ENCODE assay signal across 9 mouse cellular contexts in the genomic region with DNA sequence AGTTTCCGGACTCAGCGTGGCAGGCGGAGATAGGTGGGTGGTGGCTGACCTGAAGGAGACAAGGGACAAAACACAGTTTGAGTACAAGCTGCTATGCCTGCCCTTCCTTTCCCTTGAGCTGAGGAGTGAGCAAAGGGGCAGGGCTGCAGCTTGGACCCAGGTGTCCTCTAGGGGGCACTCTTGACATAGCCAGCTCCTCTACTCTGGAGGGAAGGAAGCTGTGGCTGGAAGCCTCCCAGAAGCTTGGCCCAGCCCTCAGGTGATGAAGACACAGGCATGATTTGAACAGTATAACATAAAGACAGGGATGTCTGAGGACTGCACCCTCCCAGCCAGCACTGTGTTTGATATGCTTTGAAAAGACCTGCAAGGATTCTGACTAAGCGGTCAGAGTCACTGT. TPM values are rescaled to one million over a fixed set of nuclear protein-coding genes. Genes with fewer than 3 reads are reported as not detected.
DNase-seq lines count a peak whose midpoint lies in the region; ATAC-seq and TF ChIP-seq lines count a peak whose summit lies in the region.
"Had no signal": no experiment of that assay in that cellular context is flagged by ENCODE, and none has a peak within 500 bp of the region (broad histone marks: within the 10 kb centered on the region; RNA-seq: fewer than 3 reads in every experiment).

No protein-coding gene starts in this region.

- no peaks in the 10 kb centered on the region for H3K36me3 ChIP-seq in G1E (replicated peaks)
- H3K36me3 ChIP-seq in forebrain, embryonic 16.5 days (ENCODE audit: control insufficient read depth, insufficient read depth) = no peaks in the 10 kb centered on the region
- H3K36me3 ChIP-seq in lung, postnatal 0 days (ENCODE audit: insufficient read depth, low read length) = no peaks in the 10 kb centered on the region
- H3K36me3 ChIP-seq: liver, embryonic 15.5 days had no signal

- H3K4me2 ChIP-seq in forebrain, embryonic 16.5 days (ENCODE audit: low read length) = no peak overlapping the region
- H3K4me2 ChIP-seq in lung, postnatal 0 days (replicated peaks; ENCODE audit: low read depth, low read length) = no peak overlapping the region
- H3K4me2 ChIP-seq: liver, embryonic 15.5 days had no signal

- DNase-seq in G1E (ENCODE audit: low spot score) = peak; percentile 30
- peak; percentile 76 for DNase-seq in cerebellum, adult 11-12 months
- peak; percentile 69 to 81 for DNase-seq in layer of hippocampus, adult 2 months (ENCODE audit: low spot score in 2 of 2)
- peak; percentile 87 for DNase-seq in lung, postnatal 0 days (ENCODE audit: low spot score)
- DNase-seq in retina, adult 2 months (ENCODE audit: low read depth, low spot score) = peak; percentile 28
- peak; percentile 89 for DNase-seq in thymus, postnatal 14 days

- H3K4me3 ChIP-seq in G1E (ENCODE audit: low read depth, low read length) = no peak overlapping the region
- H3K4me3 ChIP-seq in forebrain, embryonic 16.5 days (replicated peaks; ENCODE audit: low read length) = no peak overlapping the region
- no peak overlapping the region for H3K4me3 ChIP-seq in layer of hippocampus, adult 2 months
- no peak overlapping the region for H3K4me3 ChIP-seq in lung, postnatal 0 days (ENCODE audit: low read depth, low read length)
- H3K4me3 ChIP-seq: liver, embryonic 15.5 days had no signal

- no peak for TF ChIP-seq EP300 in lung, postnatal 0 days (IDR thresholded peaks at IDR 0.05)

- WGBS in forebrain, embryonic 16.5 days = 45% methylated on average over 4 of the region's 4 CpGs
- 41% methylated on average over 4 of the region's 4 CpGs for WGBS in lung, postnatal 0 days

- H3K27me3 ChIP-seq in G1E (ENCODE audit: insufficient read depth, low read length) = peaks cover 9% of the 10 kb centered on the region
- no peaks in the 10 kb centered on the region for H3K27me3 ChIP-seq in forebrain, embryonic 16.5 days (replicated peaks; ENCODE audit: control insufficient read depth, insufficient read depth, low read length)
- no peaks in the 10 kb centered on the region for H3K27me3 ChIP-seq in lung, postnatal 0 days (replicated peaks; ENCODE audit: insufficient read depth, low read length)
- H3K27me3 ChIP-seq: liver, embryonic 15.5 days had no signal

- H3K27ac ChIP-seq in forebrain, embryonic 16.5 days (ENCODE audit: low read length) = no peak overlapping the region
- no peak overlapping the region for H3K27ac ChIP-seq in layer of hippocampus, adult 2 months
- no peak overlapping the region for H3K27ac ChIP-seq in lung, postnatal 0 days (ENCODE audit: low read length)
- H3K27ac ChIP-seq: liver, embryonic 15.5 days had no signal

- no peak overlapping the region for H3K9ac ChIP-seq in forebrain, embryonic 16.5 days (replicated peaks; ENCODE audit: low read depth, low read length)
- H3K9ac ChIP-seq in lung, postnatal 0 days (replicated peaks; ENCODE audit: low read depth) = no peak overlapping the region
- H3K9ac ChIP-seq: liver, embryonic 15.5 days had no signal

- no peak for ATAC-seq in G1E (ENCODE audit: extremely low read depth, insufficient number of reproducible peaks, low FRiP score, poor library complexity, severe bottlenecking)
- peak; percentile 83 for ATAC-seq in forebrain, embryonic 16.5 days
- peak; percentile 93 to 95 for ATAC-seq in hematopoietic stem cell, adult 5-6 weeks (replicated peaks in 1 of 2; ENCODE audit: insufficient read depth in 1 of 2, low FRiP score in 2 of 2, low TSS enrichment in 1 of 2, low read depth in 1 of 2, poor library complexity in 2 of 2, severe bottlenecking in 2 of 2)
- ATAC-seq in lung, postnatal 0 days = peak; percentile 74

- no peaks in the 10 kb centered on the region for H3K9me3 ChIP-seq in G1E (replicated peaks)
- no peaks in the 10 kb centered on the region for H3K9me3 ChIP-seq in forebrain, embryonic 16.5 days (ENCODE audit: control insufficient read depth, low read length)
- no peaks in the 10 kb centered on the region for H3K9me3 ChIP-seq in lung, postnatal 0 days (ENCODE audit: low read length)
- H3K9me3 ChIP-seq: liver, embryonic 15.5 days had no signal

- peak; percentile 67 for TF ChIP-seq CTCF in G1E (IDR thresholded peaks at IDR 0.05; ENCODE audit: low read depth, low read length)
- TF ChIP-seq CTCF in layer of hippocampus, adult 2 months (conservative IDR thresholded peaks at IDR 0.05) = peak; percentile 95
- TF ChIP-seq CTCF in lung, postnatal 0 days (IDR thresholded peaks at IDR 0.05) = peak; percentile 95

- H3K4me1 ChIP-seq in G1E (ENCODE audit: insufficient read depth, low read depth, low read length) = 0 out of 2 replicates have a peak, but pooled peaks cover 3% of the 10 kb centered on the region
- no peaks in the 10 kb centered on the region for H3K4me1 ChIP-seq in forebrain, embryonic 16.5 days (replicated peaks; ENCODE audit: control insufficient read depth, insufficient read depth, low read length)
- no peaks in the 10 kb centered on the region for H3K4me1 ChIP-seq in lung, postnatal 0 days (ENCODE audit: insufficient read depth, low read depth, low read length)
- H3K4me1 ChIP-seq: liver, embryonic 15.5 days had no signal

RNA-seq across cellular contexts. Expression of gene Gsdme, which starts 49.0 kb away (rescaled TPM):
- total RNA-seq in G1E (2014; fragmentation: Nextera tagmentation) = not detected in 2 replicates
- 0.76 and 0.87 TPM in 2 replicates for total RNA-seq in G1E (2017)
- 0.02 TPM in 1 of 2 replicates, not detected in the other for polyA plus RNA-seq in G1E (2012)
- polyA plus RNA-seq in forebrain, embryonic 16.5 days (2015; fragmentation: Nextera tagmentation; extraction: Ambion mirVana) = 96.1 and 102 TPM in 2 replicates
- total RNA-seq in hematopoietic stem cell, adult 5-6 weeks (2017) = 10.1 and 19.9 TPM in 2 replicates
- 10 to 100 TPM; 10.9 to 12.4 TPM for total RNA-seq in layer of hippocampus, adult 2 months (2021)
- 13.2 and 14.8 TPM in 2 replicates for polyA plus RNA-seq in lung, postnatal 0 days (2015; fragmentation: Nextera tagmentation; extraction: Ambion mirVana)

Comparison
In these comparisons a context has a peak if more than half of its experiments do, and no peak if none do; other contexts are left out.
1. DNase-seq: peak in every context shown above with its lines; median percentile 89 in thymus, postnatal 14 days; 87 in lung, postnatal 0 days; 76 in cerebellum, adult 11-12 months; 75 in layer of hippocampus, adult 2 months; 30 in G1E; 28 in retina, adult 2 months.